Mouse (Mus musculus) layer of hippocampus, adult 9-10 months (tissue): ENCODE measurements around the gene Pkdrej.
"Not testable (repeated sequence)": the region's sequence is repeated elsewhere in the genome, so short reads cannot be mapped to it uniquely, and the experiment has no call there.

Source experiments
- DNase-seq: peaks from one replicate; pipeline ENCODE4 v3.0.0; 2022; ENCODE audit warnings: low spot score

Gene Pkdrej

GRCm38 (mm10) chr15:85809091-85809490 is 12.4 kb downstream of the Pkdrej start:
- DNase-seq, result no peak

DNA sequence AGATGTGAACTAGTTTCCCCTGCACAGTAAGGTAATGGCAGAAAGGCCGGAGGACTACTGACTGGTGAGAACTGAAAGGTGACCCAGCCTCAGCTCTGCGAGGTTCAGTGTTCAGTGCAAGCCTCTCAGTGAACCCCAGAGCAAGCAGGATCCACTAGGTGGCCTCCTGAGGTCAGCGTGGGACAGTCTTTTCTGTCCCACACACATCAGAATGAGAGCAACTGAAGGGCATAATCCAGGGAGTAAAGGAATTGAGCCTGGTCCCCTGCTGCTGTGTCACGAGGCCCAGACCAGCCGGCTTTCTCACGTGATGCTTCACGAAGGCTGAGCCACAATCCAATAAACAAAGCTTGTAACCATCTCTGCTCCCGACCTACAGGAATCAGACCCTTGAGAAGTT is 13.1 kb downstream of the Pkdrej start:
- no peak for DNase-seq

GRCm38 (mm10) chr15:85808031-85808430 is 13.5 kb downstream of the Pkdrej start:
- no peak for DNase-seq

DNA sequence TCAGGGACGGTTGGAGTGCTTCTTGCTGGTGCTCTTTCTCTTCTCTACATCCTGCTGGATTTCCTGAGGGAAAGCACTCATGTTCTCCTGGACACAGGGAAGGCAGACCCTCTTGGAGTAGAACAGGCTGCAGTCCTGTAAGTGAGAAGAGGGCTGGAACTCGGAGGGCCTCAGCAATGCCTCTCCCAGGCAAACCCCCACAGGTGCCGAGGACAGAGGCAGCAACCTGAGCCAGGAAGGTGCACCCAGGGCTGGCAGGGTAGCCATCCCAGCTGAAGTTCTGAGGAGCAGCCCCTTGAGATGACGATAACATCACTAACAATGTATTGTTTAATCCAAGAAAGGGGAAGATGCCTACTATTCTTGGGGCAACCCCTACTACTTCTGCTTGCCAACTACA is 14.1 kb downstream of the Pkdrej start:
- no peak for DNase-seq

DNA sequence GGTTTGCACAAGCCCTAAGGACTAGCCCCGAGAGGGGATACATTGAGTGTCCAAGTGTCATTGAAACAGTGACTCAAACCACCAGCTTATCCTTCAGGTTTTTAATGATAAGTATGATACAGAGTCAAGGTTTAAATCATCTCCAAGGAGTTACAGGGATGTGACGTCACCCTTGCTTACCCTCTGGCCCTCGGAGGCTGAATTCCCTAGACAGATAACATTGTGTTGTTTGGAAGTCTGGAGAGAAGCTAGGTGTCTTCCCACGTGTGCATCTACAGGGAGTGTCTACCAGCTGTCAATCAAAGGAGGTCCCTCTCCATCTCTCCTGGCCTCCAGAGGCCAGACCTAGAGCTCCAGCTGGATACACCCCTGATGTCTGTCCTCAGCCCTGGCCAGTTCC is 14.6 kb downstream of the Pkdrej start:
- no peak for DNase-seq

- DNase-seq, result no peak
Observed at GRCm38 (mm10) chr15:85802931-85803330, 18.6 kb downstream of the Pkdrej start.

DNA sequence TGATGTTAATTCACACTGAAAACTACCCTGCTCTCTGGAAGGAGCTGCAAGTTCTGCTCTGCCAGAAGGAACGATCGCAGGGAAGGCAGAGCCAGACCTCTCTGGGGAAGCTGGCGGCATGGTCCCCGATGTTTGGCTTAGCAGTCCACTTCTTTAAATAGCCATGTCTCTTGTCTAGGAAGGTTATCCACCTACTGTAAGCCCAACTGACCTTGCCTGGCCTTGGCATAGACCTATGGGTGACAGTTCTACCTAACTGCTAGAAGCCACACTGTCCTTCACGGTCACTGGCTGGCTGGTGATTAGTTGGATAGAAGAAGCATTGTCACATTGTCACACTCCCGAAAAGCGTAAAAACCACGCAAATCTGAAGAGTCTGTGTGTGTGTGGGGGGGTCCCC is 22.9 kb downstream of the Pkdrej start:
- no peak for DNase-seq

- no peak for DNase-seq
Observed at GRCm38 (mm10) chr15:85795516-85795915, 26.0 kb downstream of the Pkdrej start.

DNA sequence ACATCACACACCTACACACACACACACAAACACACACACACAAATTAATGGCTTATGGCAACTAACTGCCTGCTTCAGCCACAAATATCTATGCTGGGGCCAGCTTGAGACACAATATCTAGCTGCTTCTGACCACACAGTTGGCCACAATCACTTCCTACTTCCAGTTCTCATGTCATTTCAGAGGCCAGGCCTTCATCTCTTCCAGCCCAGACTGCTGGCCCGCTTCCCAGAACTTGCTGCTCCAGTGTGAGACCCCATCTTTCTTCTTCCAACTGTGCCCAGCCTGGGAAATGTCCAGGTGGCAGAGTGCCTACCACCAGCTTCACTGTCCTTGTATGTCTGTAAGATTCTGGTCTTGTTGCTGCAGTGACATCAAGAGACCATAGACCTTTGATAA is 28.7 kb downstream of the Pkdrej start:
- DNase-seq, result no peak

DNA sequence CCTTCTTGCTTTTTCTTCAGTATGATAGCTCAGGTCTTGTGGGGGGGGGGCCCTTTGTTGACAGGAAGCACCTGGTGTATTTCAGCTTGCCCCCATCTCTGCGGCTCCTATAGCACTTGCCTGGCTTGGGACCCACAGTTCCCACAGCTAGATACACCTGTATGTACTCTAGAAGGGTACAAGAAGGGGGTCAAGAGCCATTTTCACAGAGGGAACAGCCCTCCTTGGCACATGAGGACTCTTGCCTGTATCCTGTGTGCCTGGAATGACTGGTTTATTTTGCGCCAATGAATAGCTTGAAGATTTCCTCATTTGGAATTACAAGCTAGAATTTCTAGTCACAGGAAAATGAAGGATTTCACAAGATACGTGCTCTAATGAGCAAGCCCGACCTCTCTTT is 30.1 kb downstream of the Pkdrej start:
- no peak for DNase-seq

- DNase-seq, result no peak
Observed at GRCm38 (mm10) chr15:85788633-85789032, 32.9 kb downstream of the Pkdrej start.

DNA sequence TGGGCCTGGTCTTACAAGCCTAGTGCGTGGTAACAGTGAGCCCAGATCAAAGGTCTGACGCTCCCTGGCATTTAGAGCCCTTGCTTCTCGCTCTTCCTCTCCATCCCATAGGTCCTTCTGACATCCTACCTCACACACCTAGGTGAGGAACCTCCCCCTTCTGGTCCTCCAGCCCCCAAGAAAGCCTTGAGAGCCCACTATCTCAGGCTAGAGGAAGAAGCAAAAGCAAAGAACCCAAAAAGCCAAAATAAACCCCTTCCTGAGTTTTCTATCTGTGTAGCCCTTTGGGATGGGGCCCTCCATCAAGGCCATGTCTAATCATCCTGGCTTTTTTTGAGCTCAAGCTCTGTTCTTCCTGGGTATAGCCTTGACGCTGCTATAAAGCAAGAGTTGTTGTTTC is 33.5 kb downstream of the Pkdrej start:
- no peak for DNase-seq

DNA sequence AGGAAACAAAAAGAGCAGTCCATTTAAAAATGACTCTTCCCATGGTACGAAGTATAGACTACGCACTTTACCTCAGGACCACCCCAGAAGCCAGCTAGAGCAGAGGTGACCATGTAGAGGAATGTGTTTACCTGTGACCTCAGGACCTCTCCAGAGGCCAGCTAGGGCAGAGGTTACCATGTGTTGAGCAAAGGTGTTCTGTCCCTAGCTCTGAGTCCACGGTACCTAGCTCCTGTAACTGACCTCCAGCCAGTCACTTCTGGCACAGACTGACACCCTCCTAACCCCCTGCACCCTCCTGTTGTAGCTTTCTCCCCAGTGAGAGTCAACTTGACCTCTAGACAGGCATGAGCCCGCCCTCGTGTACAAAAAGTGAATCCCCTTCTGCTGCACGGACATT is 34.1 kb downstream of the Pkdrej start:
- DNase-seq, result no peak

DNA sequence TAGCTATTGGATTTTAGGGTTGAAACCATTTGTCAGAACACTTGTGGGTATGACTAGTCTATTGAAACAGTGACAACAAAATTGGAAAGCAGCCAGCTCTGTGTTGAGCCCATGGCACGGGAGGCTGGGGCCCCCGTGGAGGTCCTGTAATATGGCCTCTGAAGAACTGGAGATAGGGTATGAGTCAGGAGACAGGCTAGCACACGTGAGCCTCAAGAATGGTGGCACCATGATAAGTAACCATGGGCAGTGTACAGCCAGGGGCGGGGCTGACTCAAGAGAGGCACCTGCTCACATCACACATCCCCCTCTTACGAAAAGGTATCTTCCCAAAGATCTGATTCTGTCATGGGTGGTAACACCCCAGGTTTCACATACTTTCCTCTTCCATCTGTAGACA is 34.8 kb downstream of the Pkdrej start:
- DNase-seq, result no peak

DNA sequence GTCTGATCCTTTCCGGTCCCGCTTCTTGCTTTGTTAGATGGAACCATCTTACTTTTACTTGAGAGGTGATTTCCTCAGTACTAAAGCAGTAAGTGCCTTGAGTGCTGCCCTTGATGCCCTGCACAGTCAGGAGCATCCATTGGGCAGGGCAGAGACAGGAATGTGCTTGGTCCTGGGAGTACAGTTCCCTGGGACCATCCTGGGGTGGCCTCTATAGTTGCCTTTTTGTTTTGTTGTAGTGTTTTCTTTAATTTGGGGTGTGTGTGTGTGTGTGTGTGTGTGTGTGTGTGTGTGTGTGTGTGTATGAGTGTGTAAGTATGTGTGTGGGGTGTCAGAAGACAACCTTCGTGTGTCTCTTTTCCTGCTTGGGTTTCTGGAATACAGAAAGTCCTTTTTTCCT is 37.2 kb downstream of the Pkdrej start:
- DNase-seq, result no peak

DNA sequence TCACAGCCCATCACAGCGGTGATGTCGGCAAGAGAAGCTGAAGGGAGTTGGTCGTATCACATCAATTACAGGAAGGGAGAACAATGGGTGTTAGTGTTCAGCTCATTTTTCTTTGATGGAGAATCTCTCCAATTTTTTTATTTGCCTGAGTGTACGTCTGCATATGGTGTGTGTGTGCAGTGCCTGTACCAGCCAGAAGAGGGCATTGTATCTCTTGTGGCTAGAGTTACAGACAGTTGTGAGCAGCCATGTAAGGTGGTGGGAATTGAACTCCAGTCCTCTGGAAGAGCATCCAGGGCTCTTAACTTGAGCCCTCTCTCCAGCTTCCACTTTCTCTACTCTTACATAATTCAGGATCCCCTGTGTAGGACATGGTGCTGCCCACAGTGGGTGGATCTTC is 38.4 kb downstream of the Pkdrej start:
- no peak for DNase-seq

DNA sequence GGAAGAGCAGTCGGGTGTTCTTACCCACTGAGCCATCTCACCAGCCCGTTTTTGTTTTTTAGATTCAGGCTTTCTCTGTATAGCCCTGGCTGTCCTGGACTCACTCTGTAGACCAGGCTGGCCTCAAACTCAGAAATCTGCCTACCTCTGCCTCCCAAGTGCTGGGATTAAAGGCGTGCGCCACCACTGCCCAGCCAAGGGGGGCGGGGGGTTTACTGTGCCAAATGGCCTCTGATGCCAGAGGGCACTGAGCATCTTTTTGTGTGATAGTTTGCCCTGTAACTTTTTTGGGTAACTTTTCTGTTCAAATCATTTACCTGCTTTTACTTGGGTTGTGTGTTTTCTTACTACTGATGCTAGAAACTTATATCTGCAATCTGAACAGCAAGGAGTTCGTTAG is 42.6 kb downstream of the Pkdrej start:
- not testable (repeated sequence) for DNase-seq

DNA sequence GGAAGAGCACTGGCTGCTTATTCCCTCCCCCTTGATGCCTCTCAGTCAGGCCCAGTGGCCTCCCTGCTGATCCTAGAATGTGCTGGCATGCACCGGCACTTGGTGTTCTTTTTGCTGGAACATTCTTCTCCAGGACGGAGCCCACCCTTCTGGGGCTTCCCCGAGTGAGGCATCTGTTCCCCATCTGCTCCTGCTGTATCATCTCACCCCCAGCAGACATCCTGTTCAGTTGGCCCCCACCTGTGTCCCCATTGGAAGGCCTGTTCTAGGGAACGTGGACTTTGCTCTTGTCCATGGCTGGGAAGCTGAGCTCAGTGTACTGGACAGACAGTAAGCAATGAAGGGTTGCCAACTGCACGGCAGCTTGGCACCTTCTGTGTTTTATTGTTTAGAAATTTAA is 44.8 kb downstream of the Pkdrej start:
- DNase-seq, result no peak

GRCm38 (mm10) chr15:85776241-85776640 is 45.3 kb downstream of the Pkdrej start:
- no peak for DNase-seq

DNA sequence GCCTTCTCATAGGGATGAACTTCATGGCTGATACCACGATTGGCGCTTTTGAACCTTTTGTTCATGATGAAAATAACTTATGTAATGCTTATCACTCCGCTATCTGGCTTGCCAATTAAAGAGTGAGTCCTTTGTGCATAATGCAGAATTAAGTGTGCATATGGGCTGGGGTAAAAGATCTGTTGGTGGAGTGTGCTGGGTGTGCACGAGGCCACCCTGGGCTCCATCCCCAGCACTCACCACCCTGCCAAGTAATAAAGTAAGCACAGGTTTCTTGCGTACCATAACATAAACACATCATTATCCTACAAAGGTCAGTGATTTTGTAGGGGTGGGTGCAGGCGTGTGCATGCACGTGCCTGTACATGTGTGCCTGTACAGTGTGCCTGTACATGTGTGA is 46.5 kb downstream of the Pkdrej start:
- no peak for DNase-seq

- DNase-seq, result no peak
Observed at GRCm38 (mm10) chr15:85774419-85774818, 47.1 kb downstream of the Pkdrej start.

- DNase-seq, result no peak
Observed at GRCm38 (mm10) chr15:85772146-85772740, 49.3 kb downstream of the Pkdrej start.

GRCm38 (mm10) chr15:85771306-85772121 is 50.0 kb downstream of the Pkdrej start:
- DNase-seq, result no peak

DNA sequence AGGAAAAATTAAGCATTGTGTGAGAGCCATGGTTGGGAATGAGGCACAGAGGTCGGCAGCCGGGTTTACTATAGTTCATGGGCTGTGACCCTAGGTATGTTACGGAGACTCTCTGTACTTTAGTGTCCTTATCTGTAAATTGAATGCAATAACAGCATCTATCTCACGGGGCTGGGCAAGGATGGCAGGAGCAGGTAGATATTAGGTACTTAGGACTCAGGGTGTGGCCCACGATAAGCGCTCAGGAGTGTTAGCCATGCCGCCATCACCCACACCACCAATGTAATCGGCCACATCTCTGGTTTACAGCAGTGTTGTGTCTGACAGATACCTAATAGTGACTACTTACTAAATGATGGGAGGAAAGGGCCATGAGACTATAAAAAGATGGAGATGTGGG is 52.5 kb downstream of the Pkdrej start:
- no peak for DNase-seq
